Mouse (Mus musculus): Measurements from ENCODE around the gene Pdha1. TPM values are rescaled to one million over a fixed set of nuclear protein-coding genes. Genes with fewer than 3 reads are reported as not detected.

Gene Pdha1
- polyA plus RNA-seq, 1 experiment from 2014 or later: 152 TPM

DNA sequence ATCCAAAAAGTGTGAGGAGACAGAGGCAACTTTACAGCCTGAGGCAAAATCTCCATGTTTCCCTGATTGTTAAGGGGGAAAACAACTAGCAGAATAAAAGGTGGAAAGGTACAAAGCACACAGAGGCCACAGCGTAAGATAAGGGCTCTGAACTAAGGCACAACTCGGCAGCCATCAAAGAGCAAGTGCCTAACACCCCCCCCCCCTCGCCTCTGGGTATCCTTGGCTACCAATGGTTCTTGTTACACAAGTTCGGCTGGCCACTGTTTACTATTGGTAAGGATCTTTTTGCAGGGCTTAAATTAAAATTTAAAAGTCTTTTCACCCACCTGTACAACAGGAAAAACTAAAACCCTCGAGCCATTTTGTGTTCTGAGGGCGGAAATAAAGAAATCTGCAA lies 2.5 kb downstream of the Pdha1 start:
- H3K4me1 ChIP-seq (replicated peaks): peaks cover 8% of the 10 kb centered on the region
- H3K9me3 ChIP-seq: no peaks in the 10 kb centered on the region
- no peak overlapping the region for H3K27ac ChIP-seq (replicated peaks)
- H3K4me3 ChIP-seq: peak overlapping the region; percentile 63; the same call in 1 of the 2 replicates
- WGBS: 31% methylated on average over 6 of the region's 6 CpGs
- no peaks in the 10 kb centered on the region for H3K27me3 ChIP-seq
- H3K4me2 ChIP-seq: peak overlapping the region; percentile 67
- H3K9ac ChIP-seq: no peak overlapping the region
- no peaks in the 10 kb centered on the region for H3K36me3 ChIP-seq
- ATAC-seq (ENCODE audit: low FRiP score, low read depth): no peak

DNA sequence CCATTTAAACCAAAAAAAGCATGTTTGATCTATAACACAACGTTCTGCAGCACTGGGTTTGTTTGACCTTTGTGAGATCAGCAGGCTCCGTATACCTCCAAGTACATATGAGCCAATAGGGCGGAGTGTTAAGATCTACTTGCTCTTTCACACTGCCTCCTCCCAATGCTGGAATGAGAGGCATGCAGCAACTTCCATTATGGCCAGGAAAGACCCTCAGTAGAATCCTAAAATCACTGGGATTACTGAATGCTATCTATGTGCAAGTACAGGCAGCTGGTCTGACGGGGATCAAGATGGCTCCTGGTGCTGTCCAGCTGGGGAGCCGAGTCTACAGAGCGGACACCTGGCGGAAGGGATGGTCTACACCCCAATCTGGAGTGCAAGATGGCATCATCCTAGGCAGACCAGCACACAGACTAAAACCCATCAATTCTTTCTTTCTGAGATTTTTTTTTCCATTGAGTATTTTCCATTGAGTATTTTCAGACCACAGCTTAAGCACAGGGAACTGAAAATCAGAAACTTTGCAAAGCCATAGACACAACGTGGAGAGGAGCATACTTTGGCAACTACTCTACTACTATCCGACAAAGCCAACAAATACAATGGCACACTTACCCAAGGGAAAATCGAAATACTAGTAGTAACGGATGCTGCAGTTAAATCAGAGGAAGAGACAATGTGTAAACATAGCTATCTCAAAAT lies 3.9 kb downstream of the Pdha1 start:
- 88% methylated on average over 11 of the region's 11 CpGs for WGBS
- no peak overlapping the region for H3K4me2 ChIP-seq
- no peak for ATAC-seq (ENCODE audit: low FRiP score, low read depth)

DNA sequence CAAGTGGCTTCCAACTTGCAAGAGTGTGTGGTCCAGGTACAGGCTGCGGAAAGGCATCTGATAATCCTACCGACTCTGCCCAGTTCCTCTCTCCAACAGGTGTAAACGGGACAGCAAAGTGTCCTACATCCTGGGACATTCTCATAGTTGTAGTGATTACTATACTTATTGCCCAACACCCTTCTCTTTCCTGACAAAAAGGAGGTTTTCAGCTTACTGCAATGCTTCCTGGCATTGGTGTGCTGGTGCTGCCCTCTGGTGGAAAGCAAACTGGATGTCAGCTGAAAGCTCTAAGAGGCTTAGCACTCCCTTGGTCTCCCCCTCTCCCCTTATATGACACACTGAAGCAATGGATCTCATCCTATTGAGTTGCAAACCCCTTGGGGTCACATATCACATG lies 21.6 kb downstream of the Pdha1 start:
- Histone ChIP-seq H3K27me3 (no peaks in the 10 kb centered on the region), H3K27ac (replicated peaks) (no peak overlapping the region), H3K4me3 (no peak overlapping the region), H3K36me3 (peaks cover 3% of the 10 kb centered on the region; the same call in 1 of the 2 replicates), H3K9me3 (no peaks in the 10 kb centered on the region), H3K4me1 (replicated peaks) (no peaks in the 10 kb centered on the region), H3K9ac (no peak overlapping the region), H3K4me2 (no peak overlapping the region)
- 77% methylated on average over 3 of the region's 3 CpGs for WGBS
- ATAC-seq (ENCODE audit: low FRiP score, low read depth): 0 out of 2 replicates have a peak, but pooled peaks have one; percentile 56

More for the DNA sequence above, 3.9 kb downstream of the Pdha1 start:
- no peak overlapping the region for H3K4me3 ChIP-seq
- no peak overlapping the region for H3K27ac ChIP-seq (replicated peaks)
- H3K27me3 ChIP-seq: no peaks in the 10 kb centered on the region
- no peak overlapping the region for H3K9ac ChIP-seq
- peaks cover 8% of the 10 kb centered on the region for H3K4me1 ChIP-seq (replicated peaks)
- H3K9me3 ChIP-seq: no peaks in the 10 kb centered on the region
- H3K36me3 ChIP-seq: peaks cover 2% of the 10 kb centered on the region; the same call in 1 of the 2 replicates

DNA sequence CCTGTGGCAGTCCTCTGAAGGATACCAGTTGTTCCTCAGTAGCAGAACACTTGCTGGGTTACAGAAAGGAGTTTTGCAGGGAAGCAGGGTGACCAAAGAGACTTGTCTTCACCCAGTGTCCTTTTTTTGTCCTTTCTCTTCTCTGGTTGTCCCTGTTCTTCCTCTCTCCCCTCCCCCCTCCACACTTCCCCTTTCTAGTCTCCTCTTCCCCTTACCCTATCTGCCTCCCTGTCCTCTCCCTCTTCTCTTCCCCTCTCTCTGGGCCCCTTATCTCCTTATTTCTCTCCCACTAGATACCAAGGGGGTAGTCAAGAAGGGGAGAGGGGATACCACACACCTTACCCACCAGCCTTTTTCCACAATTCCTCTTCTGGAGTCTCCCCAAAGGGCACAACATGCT lies 22.1 kb downstream of the Pdha1 start:
- Histone ChIP-seq H3K9me3 (no peaks in the 10 kb centered on the region), H3K9ac (no peak overlapping the region), H3K27ac (replicated peaks) (no peak overlapping the region), H3K27me3 (no peaks in the 10 kb centered on the region), H3K4me1 (replicated peaks) (no peaks in the 10 kb centered on the region), H3K4me3 (no peak overlapping the region), H3K4me2 (no peak overlapping the region), H3K36me3 (peaks cover 3% of the 10 kb centered on the region; the same call in 1 of the 2 replicates)
- ATAC-seq (ENCODE audit: low FRiP score, low read depth): no peak

DNA sequence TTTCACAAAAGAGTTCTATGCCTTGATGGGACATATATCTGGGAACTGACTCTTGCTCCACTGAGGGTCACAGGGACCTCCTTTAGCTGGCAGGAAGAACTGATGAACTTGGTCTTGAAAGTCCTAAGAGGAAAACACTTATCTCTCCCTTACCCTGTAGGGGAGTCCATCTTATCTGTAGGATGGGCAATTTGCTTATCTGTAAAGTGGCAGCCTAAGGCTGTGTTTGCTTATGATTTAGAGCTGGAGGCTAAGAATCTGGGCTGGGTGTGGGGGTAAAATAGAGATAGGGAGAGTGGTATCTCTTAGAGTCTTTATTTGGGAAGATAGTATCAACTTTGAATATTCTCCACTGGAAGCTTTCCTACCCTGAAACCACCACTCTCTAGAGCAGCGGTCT lies 24.4 kb downstream of the Pdha1 start:
- ATAC-seq (ENCODE audit: low FRiP score, low read depth): no peak
- WGBS: 94% methylated on average over 1 of the region's 1 CpGs
- H3K4me1 ChIP-seq (replicated peaks): no peaks in the 10 kb centered on the region
- H3K36me3 ChIP-seq: no peaks in the 10 kb centered on the region
- H3K9ac ChIP-seq: no peak overlapping the region
- no peaks in the 10 kb centered on the region for H3K27me3 ChIP-seq
- H3K27ac ChIP-seq (replicated peaks): no peak overlapping the region
- H3K4me3 ChIP-seq: no peak overlapping the region
- no peaks in the 10 kb centered on the region for H3K9me3 ChIP-seq
- H3K4me2 ChIP-seq: no peak overlapping the region

DNA sequence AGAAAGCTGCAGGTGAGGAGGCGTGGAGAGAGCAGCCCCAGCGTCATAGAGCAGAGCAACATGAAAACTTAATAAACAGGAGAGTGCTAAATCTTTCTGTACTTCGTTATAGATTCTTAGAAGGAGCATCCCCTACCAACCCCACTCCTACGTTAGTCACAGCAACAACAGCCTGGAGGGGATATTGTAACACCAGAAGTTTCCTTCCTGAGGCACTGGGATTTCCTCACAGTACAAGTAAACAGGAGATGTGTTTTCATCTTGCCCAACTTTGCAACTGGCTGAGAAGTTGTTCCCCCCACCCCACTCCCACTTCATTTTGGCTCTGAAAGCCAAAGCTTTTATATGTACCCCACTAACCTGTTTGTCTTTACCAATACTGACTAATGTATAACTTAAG lies 30.4 kb downstream of the Pdha1 start:
- Histone ChIP-seq H3K9ac (no peak overlapping the region), H3K27ac (replicated peaks) (no peak overlapping the region), H3K4me1 (replicated peaks) (no peaks in the 10 kb centered on the region), H3K36me3 (no peaks in the 10 kb centered on the region), H3K27me3 (no peaks in the 10 kb centered on the region), H3K4me2 (no peak overlapping the region), H3K4me3 (no peak overlapping the region), H3K9me3 (no peaks in the 10 kb centered on the region)
- ATAC-seq (ENCODE audit: low FRiP score, low read depth): no peak
- WGBS: 71% methylated on average over 4 of the region's 4 CpGs

DNA sequence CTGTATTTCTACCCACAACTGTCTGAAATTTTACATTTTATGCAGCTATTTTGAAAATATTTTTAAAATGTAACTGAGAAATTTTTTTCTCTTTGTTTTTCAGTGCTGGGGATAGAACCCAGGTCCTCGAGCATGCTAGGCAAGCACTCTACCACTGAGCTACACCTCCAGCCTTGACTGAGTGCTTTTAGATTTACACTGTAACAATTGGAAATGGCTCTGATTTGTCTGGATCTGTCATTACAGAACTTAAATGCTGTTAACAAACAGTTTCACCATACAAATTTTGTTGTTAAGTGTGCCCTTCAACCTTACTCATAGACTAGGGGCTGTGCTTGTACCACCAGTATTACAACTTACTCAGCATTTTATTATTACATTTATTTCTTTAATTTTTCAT lies 46.2 kb downstream of the Pdha1 start:
- no peaks in the 10 kb centered on the region for H3K9me3 ChIP-seq
- no peaks in the 10 kb centered on the region for H3K4me1 ChIP-seq (replicated peaks)
- no peaks in the 10 kb centered on the region for H3K36me3 ChIP-seq
- no peak for ATAC-seq (ENCODE audit: low FRiP score, low read depth)
- no peaks in the 10 kb centered on the region for H3K27me3 ChIP-seq
- H3K4me2 ChIP-seq: no peak overlapping the region
- 76% methylated on average over 1 of the region's 1 CpGs for WGBS
- H3K27ac ChIP-seq (replicated peaks): no peak overlapping the region
- H3K4me3 ChIP-seq: no peak overlapping the region
- no peak overlapping the region for H3K9ac ChIP-seq

Other genes starting within 250 kb of the Pdha1 start
- 0.18 and 0.32 TPM in 2 replicates for gene Map3k15, start 150.0 kb downstream of the Pdha1 start, polyA plus RNA-seq (2015; fragmentation: Nextera tagmentation; extraction: Ambion mirVana)

All from hindbrain, embryonic 15.5 days (tissue).